Mouse (Mus musculus) spleen, adult 2 months (tissue): ENCODE data around the gene Lnx2. TPM values are rescaled to one million over a fixed set of nuclear protein-coding genes. Genes with fewer than 3 reads are reported as not detected.

Experiments
- DNase-seq, 2 experiments: peaks; one replicate each; pipeline versions ENCODE4 v3.0.0 to v3.0.0-alpha.2; 2012 to 2021; ENCODE audit warnings: low spot score in 2 of 2, low read depth in 1 of 2
- H3K27ac ChIP-seq: fragments of 200-500 bp; 2 replicates; pipeline ENCODE4 v1.5.1; 2012; ENCODE audit warnings: low read length, inconsistent platforms; ENCODE audit not compliant: insufficient read depth
- H3K27me3 ChIP-seq: fragments of 200-500 bp; 2 replicates; pipeline ENCODE4 v1.6.1; 2012; ENCODE audit warnings: mild to moderate bottlenecking, moderate library complexity, low read length, inconsistent platforms; ENCODE audit not compliant: control insufficient read depth, insufficient read depth
- H3K36me3 ChIP-seq: fragments of 200-500 bp; 2 replicates; pipeline ENCODE4 v1.6.1; 2012; ENCODE audit warnings: mild to moderate bottlenecking, low read length, inconsistent platforms; ENCODE audit not compliant: control insufficient read depth, insufficient read depth
- H3K4me1 ChIP-seq: fragments of 200-500 bp; 2 replicates; pipeline ENCODE4 v1.6.1; 2011; ENCODE audit warnings: inconsistent platforms; ENCODE audit not compliant: control insufficient read depth, insufficient read depth, insufficient read length
- H3K4me3 ChIP-seq: fragments of 200-500 bp; 2 replicates; pipeline ENCODE4 v1.5.1; 2011; ENCODE audit warnings: mild to moderate bottlenecking, inconsistent platforms; ENCODE audit not compliant: insufficient read depth, insufficient read length; ENCODE audit errors: extremely low read depth
- CTCF ChIP-seq: fragments of 200-500 bp; IDR thresholded peaks from 2 replicates; pipeline ENCODE4 v1.5.1; 2011; ENCODE audit warnings: mild to moderate bottlenecking, inconsistent platforms; ENCODE audit not compliant: insufficient read depth, insufficient read length, insufficient replicate concordance; ENCODE audit errors: extremely low read depth
- POLR2A ChIP-seq: fragments of 200-500 bp; IDR thresholded peaks from 2 replicates; pipeline ENCODE4 v1.6.1; 2011; ENCODE audit warnings: low read depth, low read length, inconsistent platforms
- WGBS: fragments of 180-500 bp; shearing (Covaris S2); methylation state at CpG from one replicate; pipeline ENCODE4 v1.1.7; 2018; 5-methylcytosine and 5-hydroxymethylcytosine counted together
- polyA plus RNA-seq: library from polyadenylated mRNA; depleted of rRNA; stranded (reverse); fragments of >200 nt; gene quantifications from 2 replicates; pipeline ENCODE4 v1.2.3, GENCODE M21; 2012

Lnx2 gene
- polyA plus RNA-seq, 1 experiment = 21.3 TPM

- DNase-seq = no peak
- 93% methylated on average over 11 of the region's 11 CpGs for WGBS
- no peaks in the 10 kb centered on the region for H3K27me3 ChIP-seq
- TF ChIP-seq CTCF (no peak), POLR2A (no peak)
- no peak overlapping the region for H3K27ac ChIP-seq
- no peak overlapping the region for H3K4me3 ChIP-seq
- H3K4me1 ChIP-seq = no peaks in the 10 kb centered on the region
- H3K36me3 ChIP-seq = peaks cover 48% of the 10 kb centered on the region
These were observed 55.8 kb downstream of the Lnx2 start for GRCm38 (mm10) chr5:147020579-147020978.

GRCm38 (mm10) chr5:147018761-147019160, 57.6 kb downstream of the Lnx2 start:
- no peak overlapping the region for H3K27ac ChIP-seq
- no peaks in the 10 kb centered on the region for H3K4me1 ChIP-seq
- TF ChIP-seq POLR2A (no peak), CTCF (no peak)
- no peak overlapping the region for H3K4me3 ChIP-seq
- 92% methylated on average over 11 of the region's 11 CpGs for WGBS
- peaks cover 39% of the 10 kb centered on the region for H3K36me3 ChIP-seq
- no peak for DNase-seq
- H3K27me3 ChIP-seq = no peaks in the 10 kb centered on the region

GRCm38 (mm10) chr5:147017526-147017925, 58.9 kb downstream of the Lnx2 start:
- H3K4me3 ChIP-seq = no peak overlapping the region
- TF ChIP-seq CTCF = no peak
- TF ChIP-seq POLR2A = no peak
- peaks cover 29% of the 10 kb centered on the region for H3K36me3 ChIP-seq
- H3K27me3 ChIP-seq = no peaks in the 10 kb centered on the region
- 94% methylated on average over 11 of the region's 11 CpGs for WGBS
- no peak for DNase-seq
- no peaks in the 10 kb centered on the region for H3K4me1 ChIP-seq
- H3K27ac ChIP-seq = no peak overlapping the region

- H3K4me3 ChIP-seq = no peak overlapping the region
- no peak for DNase-seq
- no peaks in the 10 kb centered on the region for H3K27me3 ChIP-seq
- no peak overlapping the region for H3K27ac ChIP-seq
- TF ChIP-seq CTCF (no peak), POLR2A (no peak)
- WGBS = 97% methylated on average over 12 of the region's 12 CpGs
- no peaks in the 10 kb centered on the region for H3K4me1 ChIP-seq
- peaks cover 26% of the 10 kb centered on the region for H3K36me3 ChIP-seq
These were observed 59.8 kb downstream of the Lnx2 start for GRCm38 (mm10) chr5:147016622-147017021.

- 21% methylated on average over 7 of the region's 7 CpGs for WGBS
- TF ChIP-seq CTCF (no peak), POLR2A (no peak)
- H3K4me3 ChIP-seq = no peak overlapping the region
These were observed 61.2 kb downstream of the Lnx2 start for GRCm38 (mm10) chr5:147015191-147015590.

GRCm38 (mm10) chr5:147013845-147014244, 62.5 kb downstream of the Lnx2 start:
- H3K4me3 ChIP-seq = no peak overlapping the region
- H3K27me3 ChIP-seq = no peaks in the 10 kb centered on the region
- no peak for TF ChIP-seq POLR2A
- no peak for TF ChIP-seq CTCF
- peaks cover 12% of the 10 kb centered on the region for H3K36me3 ChIP-seq
- no peaks in the 10 kb centered on the region for H3K4me1 ChIP-seq
- no peak overlapping the region for H3K27ac ChIP-seq
- WGBS = 53% methylated on average over 6 of the region's 6 CpGs
- DNase-seq = no peak

More at GRCm38 (mm10) chr5:147015191-147015590, 61.2 kb downstream of the Lnx2 start:
- H3K36me3 ChIP-seq = peaks cover 21% of the 10 kb centered on the region
- no peak for DNase-seq
- no peak overlapping the region for H3K27ac ChIP-seq
- H3K4me1 ChIP-seq = no peaks in the 10 kb centered on the region
- H3K27me3 ChIP-seq = no peaks in the 10 kb centered on the region

GRCm38 (mm10) chr5:147011333-147011732, 65.1 kb downstream of the Lnx2 start:
- H3K4me3 ChIP-seq = no peak overlapping the region
- TF ChIP-seq CTCF (no peak), POLR2A (no peak)
- no peak for DNase-seq
- H3K27ac ChIP-seq = no peak overlapping the region
- no peaks in the 10 kb centered on the region for H3K36me3 ChIP-seq
- no peaks in the 10 kb centered on the region for H3K27me3 ChIP-seq
- H3K4me1 ChIP-seq = no peaks in the 10 kb centered on the region
- WGBS = 82% methylated on average over 10 of the region's 10 CpGs
